Mouse (Mus musculus): Measurements from ENCODE around the gene Pramel1.

- no peak for TF ChIP-seq EP300 (IDR thresholded peaks at IDR 0.05; ENCODE audit: low read length)
- no peak for TF ChIP-seq CTCF (conservative IDR thresholded peaks at IDR 0.05 in 1 of 2, IDR thresholded peaks at IDR 0.05 in 1 of 2; ENCODE audit: low read depth in 2 of 2, low read length in 2 of 2)
- TF ChIP-seq USF1 (IDR thresholded peaks at IDR 0.05; ENCODE audit: low read depth, low read length), result no peak
- TF ChIP-seq JUND (conservative IDR thresholded peaks at IDR 0.05; ENCODE audit: low read depth, low read length), result no peak
- no peak for TF ChIP-seq POLR2A (IDR thresholded peaks at IDR 0.05; ENCODE audit: low read depth, low read length)
- TF ChIP-seq NRF1 (IDR thresholded peaks at IDR 0.05; ENCODE audit: low read depth, low read length), result no peak
- TF ChIP-seq ZMIZ1 (IDR thresholded peaks at IDR 0.05; ENCODE audit: low read depth, low read length), result no peak
- TF ChIP-seq ZNF384 (IDR thresholded peaks at IDR 0.05; ENCODE audit: low read depth, low read length), result no peak
- TF ChIP-seq SIN3A (IDR thresholded peaks at IDR 0.05; ENCODE audit: low read length), result no peak
- no peak for TF ChIP-seq NELFE (IDR thresholded peaks at IDR 0.05; ENCODE audit: low read depth, low read length)
- TF ChIP-seq SMC3 (IDR thresholded peaks at IDR 0.05; ENCODE audit: low read depth, low read length), result no peak
Measured at GRCm38 (mm10) chr4:143350047-143351015, 43.9 kb upstream of the Pramel1 start.
